Mouse (Mus musculus): ENCODE measurements around the gene Rpl19. TPM values are rescaled to one million over a fixed set of nuclear protein-coding genes. Genes with fewer than 3 reads are reported as not detected.
A peak's percentile ranks its signal among the peaks of the same experiment; 100 is the strongest.

Rpl19 gene
- total and polyA plus RNA-seq, 2 experiments from 2014 or later, result 588 to 622 TPM

GRCm38 (mm10) chr11:97996691-97997090, 29.8 kb upstream of the Rpl19 start:
- ATAC-seq (ENCODE audit: insufficient read depth, low read depth) (no peak), DNase-seq (ENCODE audit: low spot score) (no peak)
- Histone ChIP-seq H3K4me2 (ENCODE audit: low read depth, low read length) (no peak overlapping the region), H3K9ac (replicated peaks; ENCODE audit: low read depth, low read length) (no peak overlapping the region), H3K36me3 (replicated peaks; ENCODE audit: control insufficient read depth, insufficient read depth, low read length) (no peaks in the 10 kb centered on the region), H3K27ac (ENCODE audit: low read depth) (no peak overlapping the region), H3K27me3 (ENCODE audit: control insufficient read depth, insufficient read depth, low read length) (peaks cover 13% of the 10 kb centered on the region), H3K4me1 (ENCODE audit: control insufficient read depth, insufficient read depth) (0 out of 2 replicates have a peak, but pooled peaks cover 6% of the 10 kb centered on the region), H3K9me3 (replicated peaks; ENCODE audit: control insufficient read depth, low read length) (no peaks in the 10 kb centered on the region), H3K4me3 (ENCODE audit: low read depth, low read length) (no peak overlapping the region)
- TF ChIP-seq EP300 (IDR thresholded peaks at IDR 0.05; ENCODE audit: low read depth) (no peak), CTCF (IDR thresholded peaks at IDR 0.05; ENCODE audit: low read depth) (no peak)
- WGBS, result 48% methylated on average over 1 of the region's 1 CpGs

- TF ChIP-seq EP300 (IDR thresholded peaks at IDR 0.05; ENCODE audit: low read depth) (no peak), CTCF (IDR thresholded peaks at IDR 0.05; ENCODE audit: low read depth) (no peak)
- WGBS, result 75% methylated on average over 8 of the region's 8 CpGs
- ATAC-seq (ENCODE audit: insufficient read depth, low read depth), result no peak
- no peak overlapping the region for H3K4me2 ChIP-seq (ENCODE audit: low read depth, low read length)
- H3K9me3 ChIP-seq (replicated peaks; ENCODE audit: control insufficient read depth, low read length), result no peaks in the 10 kb centered on the region
- H3K4me1 ChIP-seq (ENCODE audit: control insufficient read depth, insufficient read depth), result peaks cover 11% of the 10 kb centered on the region; the same call in 1 of the 2 replicates
- peaks cover 17% of the 10 kb centered on the region for H3K27me3 ChIP-seq (ENCODE audit: control insufficient read depth, insufficient read depth, low read length)
- H3K36me3 ChIP-seq (replicated peaks; ENCODE audit: control insufficient read depth, insufficient read depth, low read length), result no peaks in the 10 kb centered on the region
- no peak for DNase-seq (ENCODE audit: low spot score)
- no peak overlapping the region for H3K9ac ChIP-seq (replicated peaks; ENCODE audit: low read depth, low read length)
- H3K4me3 ChIP-seq (ENCODE audit: low read depth, low read length), result no peak overlapping the region
- H3K27ac ChIP-seq (ENCODE audit: low read depth), result no peak overlapping the region; the same call in 1 of the 2 replicates
Measured at GRCm38 (mm10) chr11:97997387-97997960, 29.0 kb upstream of the Rpl19 start.

DNA sequence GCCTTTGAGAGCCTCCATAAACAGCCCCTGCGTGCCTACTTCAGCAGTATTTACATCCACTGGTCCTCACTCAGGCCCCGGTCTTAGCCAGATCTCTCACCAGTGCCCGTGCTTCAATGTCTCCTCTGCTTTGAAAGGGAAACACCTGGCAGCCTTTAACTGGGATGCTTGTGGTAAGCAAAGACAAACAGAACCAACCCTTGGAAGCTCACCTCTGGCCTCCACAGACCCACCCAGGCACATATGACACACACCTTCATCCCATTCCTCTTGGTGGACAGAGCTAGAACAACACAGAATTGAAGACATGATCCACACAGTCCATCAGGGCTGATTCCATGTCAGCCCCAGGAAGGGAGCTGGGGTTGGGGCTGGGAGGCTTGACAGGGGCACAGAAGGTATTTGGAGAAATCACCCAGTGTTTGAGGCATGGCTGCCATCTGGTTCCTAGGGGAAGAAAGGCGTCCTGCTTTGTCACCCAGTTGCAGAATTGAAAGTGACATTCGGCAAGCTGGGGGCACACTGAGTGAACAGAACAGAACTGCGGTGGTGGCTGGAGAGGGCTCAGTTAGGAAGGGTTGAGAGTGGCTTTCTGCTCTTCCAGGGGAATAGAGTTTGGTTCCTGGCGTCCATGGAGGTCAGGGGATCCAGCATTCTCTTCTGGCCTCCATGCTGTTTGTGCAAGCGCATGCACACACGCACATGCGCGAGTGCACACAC, 28.3 kb upstream of the Rpl19 start:
- TF ChIP-seq CTCF (IDR thresholded peaks at IDR 0.05; ENCODE audit: low read depth), result no peak
- TF ChIP-seq EP300 (IDR thresholded peaks at IDR 0.05; ENCODE audit: low read depth), result no peak
- H3K27me3 ChIP-seq (ENCODE audit: control insufficient read depth, insufficient read depth, low read length), result peaks cover 17% of the 10 kb centered on the region
- H3K9me3 ChIP-seq (replicated peaks; ENCODE audit: control insufficient read depth, low read length), result no peaks in the 10 kb centered on the region
- H3K4me1 ChIP-seq (ENCODE audit: control insufficient read depth, insufficient read depth), result peaks cover 17% of the 10 kb centered on the region; the same call in 1 of the 2 replicates
- DNase-seq (ENCODE audit: low spot score), result no peak
- H3K4me2 ChIP-seq (ENCODE audit: low read depth, low read length), result no peak overlapping the region
- no peak overlapping the region for H3K9ac ChIP-seq (replicated peaks; ENCODE audit: low read depth, low read length)
- H3K27ac ChIP-seq (ENCODE audit: low read depth), result no peak overlapping the region; the same call in 1 of the 2 replicates
- no peak overlapping the region for H3K4me3 ChIP-seq (ENCODE audit: low read depth, low read length)
- ATAC-seq (ENCODE audit: insufficient read depth, low read depth), result no peak
- WGBS, result 76% methylated on average over 11 of the region's 11 CpGs
- no peaks in the 10 kb centered on the region for H3K36me3 ChIP-seq (replicated peaks; ENCODE audit: control insufficient read depth, insufficient read depth, low read length)

DNA sequence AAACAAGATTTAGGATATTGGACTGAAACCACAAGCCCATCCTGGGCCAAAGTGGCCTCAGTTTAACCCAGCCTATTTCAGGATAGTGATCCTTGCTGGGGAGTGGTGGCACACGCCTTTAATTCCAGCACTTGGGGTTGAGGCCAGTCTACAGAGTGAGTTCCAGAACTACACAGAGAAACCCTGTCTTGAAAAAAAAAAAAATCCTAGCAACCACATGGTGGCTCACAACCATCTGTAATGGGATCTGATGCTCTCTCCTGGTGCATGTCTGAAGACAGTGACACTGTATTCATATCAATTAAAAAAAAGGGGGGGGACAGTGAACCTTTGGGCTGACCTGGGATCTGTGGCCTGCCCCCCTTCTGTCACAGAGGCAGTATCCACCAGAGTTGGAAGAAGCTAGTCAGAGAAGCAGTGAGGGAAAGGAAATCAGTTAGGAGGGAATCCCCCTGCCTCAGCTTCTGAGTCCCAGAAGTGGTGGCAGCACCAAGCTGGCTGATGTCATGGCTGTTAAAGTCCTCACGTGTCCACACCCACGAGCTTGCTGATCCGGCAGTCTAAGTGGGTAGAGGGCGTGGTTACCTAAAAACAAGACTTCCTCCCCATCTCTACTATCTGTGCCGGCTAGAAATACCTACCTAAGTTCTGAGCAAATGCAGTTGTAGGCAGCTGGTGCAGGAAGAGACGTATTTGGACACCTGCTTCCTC, 27.5 kb upstream of the Rpl19 start:
- no peak for DNase-seq (ENCODE audit: low spot score)
- Histone ChIP-seq H3K4me1 (ENCODE audit: control insufficient read depth, insufficient read depth) (peaks cover 17% of the 10 kb centered on the region; the same call in 1 of the 2 replicates), H3K9ac (replicated peaks; ENCODE audit: low read depth, low read length) (no peak overlapping the region), H3K27me3 (ENCODE audit: control insufficient read depth, insufficient read depth, low read length) (peaks cover 17% of the 10 kb centered on the region), H3K9me3 (replicated peaks; ENCODE audit: control insufficient read depth, low read length) (no peaks in the 10 kb centered on the region), H3K36me3 (replicated peaks; ENCODE audit: control insufficient read depth, insufficient read depth, low read length) (no peaks in the 10 kb centered on the region), H3K4me2 (ENCODE audit: low read depth, low read length) (no peak overlapping the region), H3K4me3 (ENCODE audit: low read depth, low read length) (no peak overlapping the region), H3K27ac (ENCODE audit: low read depth) (peak overlapping the region; percentile 54; the same call in 1 of the 2 replicates)
- TF ChIP-seq CTCF (IDR thresholded peaks at IDR 0.05; ENCODE audit: low read depth), result no peak
- no peak for TF ChIP-seq EP300 (IDR thresholded peaks at IDR 0.05; ENCODE audit: low read depth)
- WGBS, result 50% methylated on average over 7 of the region's 7 CpGs
- ATAC-seq (ENCODE audit: insufficient read depth, low read depth), result no peak

DNA sequence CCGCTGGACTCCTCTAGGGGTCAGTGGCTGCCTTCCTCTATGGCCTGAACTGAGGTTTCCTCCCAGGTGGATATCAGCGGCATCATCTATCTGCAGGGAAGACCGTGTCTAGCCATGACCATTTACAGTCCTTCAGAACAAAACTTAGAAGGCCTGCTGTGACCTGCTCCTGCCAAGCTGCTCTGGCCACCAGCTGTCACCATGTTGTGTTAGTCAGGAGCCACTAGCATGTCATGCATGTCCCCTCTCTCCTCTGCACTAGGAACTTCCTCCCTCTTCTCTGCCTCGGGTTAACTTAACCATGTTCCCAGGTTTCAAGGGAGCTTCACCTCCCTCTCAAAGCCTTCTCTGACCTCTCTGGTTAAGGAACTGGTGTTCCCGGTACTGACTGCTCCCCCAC, 26.8 kb upstream of the Rpl19 start:
- Histone ChIP-seq H3K9ac (replicated peaks; ENCODE audit: low read depth, low read length) (no peak overlapping the region), H3K4me3 (ENCODE audit: low read depth, low read length) (no peak overlapping the region), H3K9me3 (replicated peaks; ENCODE audit: control insufficient read depth, low read length) (no peaks in the 10 kb centered on the region), H3K27me3 (ENCODE audit: control insufficient read depth, insufficient read depth, low read length) (peaks cover 20% of the 10 kb centered on the region), H3K36me3 (replicated peaks; ENCODE audit: control insufficient read depth, insufficient read depth, low read length) (no peaks in the 10 kb centered on the region), H3K27ac (ENCODE audit: low read depth) (peak overlapping the region; percentile 54; the same call in 1 of the 2 replicates), H3K4me1 (ENCODE audit: control insufficient read depth, insufficient read depth) (peaks cover 17% of the 10 kb centered on the region; the same call in 1 of the 2 replicates), H3K4me2 (ENCODE audit: low read depth, low read length) (no peak overlapping the region)
- no peak for DNase-seq (ENCODE audit: low spot score)
- WGBS, result 43% methylated on average over 5 of the region's 5 CpGs
- no peak for ATAC-seq (ENCODE audit: insufficient read depth, low read depth)
- no peak for TF ChIP-seq CTCF (IDR thresholded peaks at IDR 0.05; ENCODE audit: low read depth)
- no peak for TF ChIP-seq EP300 (IDR thresholded peaks at IDR 0.05; ENCODE audit: low read depth)
